Comparison of ENCODE assay signal across 15 mouse cellular contexts in the genomic region with DNA sequence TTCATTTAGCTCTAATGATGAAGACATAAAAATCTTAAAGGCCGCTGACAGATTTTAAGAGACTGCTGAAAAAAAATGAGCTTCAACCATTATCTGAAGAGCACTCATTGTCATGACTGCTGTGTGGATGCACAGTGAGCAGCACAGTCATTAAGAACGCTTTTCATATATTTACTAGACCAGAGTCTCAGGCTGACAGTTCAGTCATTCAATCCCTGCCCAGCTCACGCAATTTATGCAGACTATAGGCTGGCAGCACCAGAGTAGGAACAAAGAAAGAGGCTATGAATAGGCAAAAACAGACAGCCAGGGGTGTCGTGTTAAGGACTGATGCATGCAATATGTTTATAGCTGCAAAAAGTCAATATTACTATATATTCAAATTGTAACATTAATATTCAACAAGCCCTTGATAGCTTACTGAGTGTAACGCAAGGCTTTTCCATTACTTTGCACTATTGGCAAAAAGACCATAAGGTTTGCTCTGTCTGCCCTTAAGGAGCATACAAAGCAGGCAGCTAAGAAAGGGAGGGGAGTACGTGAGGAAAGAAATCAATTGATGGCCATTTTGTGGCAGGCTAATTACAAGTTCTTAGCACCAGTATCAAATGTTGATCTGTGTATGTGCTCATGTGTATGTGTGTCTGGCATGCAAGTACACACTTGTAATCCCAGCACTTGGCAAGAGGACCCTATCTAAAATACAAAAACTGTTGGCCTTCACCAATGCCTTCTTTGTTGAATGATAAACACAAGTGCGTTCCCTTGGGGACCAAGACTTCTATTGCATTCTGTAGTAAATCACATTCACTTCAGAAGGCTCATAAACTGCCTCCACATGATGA. TPM values are rescaled to one million over a fixed set of nuclear protein-coding genes. Genes with fewer than 3 reads are reported as not detected.
DNase-seq lines count a peak whose midpoint lies in the region; ATAC-seq and TF ChIP-seq lines count a peak whose summit lies in the region.
"Had no signal": no experiment of that assay in that cellular context is flagged by ENCODE, and none has a peak within 500 bp of the region (broad histone marks: within the 10 kb centered on the region; RNA-seq: fewer than 3 reads in every experiment).

No protein-coding gene starts in this region.

- intact Hi-C loops in left cerebral cortex, postnatal 36 days (cut with DNase I) = no loop called here

- no peak for DNase-seq in layer of hippocampus, adult 2 months (ENCODE audit: low spot score in 2 of 2)
- no peak for DNase-seq in layer of hippocampus, adult 11-12 months (ENCODE audit: low spot score)
- peak; percentile 66 for DNase-seq in hindbrain, embryonic 11.5 days (ENCODE audit: low spot score)
- no peak for DNase-seq in urinary bladder, postnatal 4 days (ENCODE audit: low spot score in 2 of 2)
- no peak for DNase-seq in left cerebral cortex, postnatal 36 days (ENCODE audit: low spot score in 2 of 2)
- DNase-seq in right cerebral cortex, adult 18-20 months = no peak
- DNase-seq in natural killer cell, adult 2 months (ENCODE audit: low spot score in 2 of 2) = no peak
- DNase-seq: cerebellum, adult 11-12 months; heart, postnatal 10 days; kidney, postnatal 25 days; lung, adult 18-20 months had no signal

- H3K9ac ChIP-seq in hindbrain, embryonic 11.5 days (ENCODE audit: low read depth, low read length) = no peak overlapping the region
- H3K9ac ChIP-seq in midbrain, embryonic 13.5 days (replicated peaks) = 0 out of 2 replicates have a peak overlapping the region, but pooled peaks have one; percentile 15
- H3K9ac ChIP-seq: embryonic facial prominence, embryonic 13.5 days; limb, embryonic 13.5 days had no signal

- no peaks in the 10 kb centered on the region for H3K9me3 ChIP-seq in hindbrain, embryonic 11.5 days (ENCODE audit: control insufficient read depth, low read length)
- H3K9me3 ChIP-seq in midbrain, embryonic 13.5 days = no peaks in the 10 kb centered on the region
- H3K9me3 ChIP-seq: embryonic facial prominence, embryonic 13.5 days; limb, embryonic 13.5 days had no signal

- no peak overlapping the region for H3K4me2 ChIP-seq in hindbrain, embryonic 11.5 days (replicated peaks; ENCODE audit: low read depth, low read length)
- no peak overlapping the region; the same call in 1 of the 2 replicates for H3K4me2 ChIP-seq in midbrain, embryonic 13.5 days (replicated peaks)
- H3K4me2 ChIP-seq: embryonic facial prominence, embryonic 13.5 days; limb, embryonic 13.5 days had no signal

- peaks cover 3% of the 10 kb centered on the region; the same call in 1 of the 2 replicates for H3K4me1 ChIP-seq in hindbrain, embryonic 11.5 days (replicated peaks; ENCODE audit: control insufficient read depth, insufficient read depth, low read length)
- H3K4me1 ChIP-seq in midbrain, embryonic 13.5 days (replicated peaks) = peaks cover 34% of the 10 kb centered on the region

- no peak overlapping the region for H3K4me3 ChIP-seq in layer of hippocampus, adult 2 months
- no peak overlapping the region for H3K4me3 ChIP-seq in hindbrain, embryonic 11.5 days (ENCODE audit: low read depth, low read length)
- H3K4me3 ChIP-seq in midbrain, embryonic 13.5 days (replicated peaks) = no peak overlapping the region
- H3K4me3 ChIP-seq: embryonic facial prominence, embryonic 13.5 days; limb, embryonic 13.5 days had no signal

- H3K36me3 ChIP-seq in hindbrain, embryonic 11.5 days (ENCODE audit: control insufficient read depth, insufficient read depth, low read length) = no peaks in the 10 kb centered on the region
- peaks cover 3% of the 10 kb centered on the region for H3K36me3 ChIP-seq in midbrain, embryonic 13.5 days
- H3K36me3 ChIP-seq: limb, embryonic 13.5 days had no signal

- H3K27me3 ChIP-seq in hindbrain, embryonic 11.5 days (ENCODE audit: control insufficient read depth, insufficient read depth, low read length) = no peaks in the 10 kb centered on the region
- H3K27me3 ChIP-seq in midbrain, embryonic 13.5 days = no peaks in the 10 kb centered on the region
- H3K27me3 ChIP-seq: embryonic facial prominence, embryonic 13.5 days; limb, embryonic 13.5 days had no signal

- WGBS in hindbrain, embryonic 11.5 days = 42% methylated on average over 7 of the region's 7 CpGs
- 19% methylated on average over 7 of the region's 7 CpGs for WGBS in midbrain, embryonic 13.5 days

- TF ChIP-seq CTCF in layer of hippocampus, adult 2 months (conservative IDR thresholded peaks at IDR 0.05) = no peak

- peak overlapping the region; percentile 84 for H3K27ac ChIP-seq in layer of hippocampus, adult 2 months
- H3K27ac ChIP-seq in hindbrain, embryonic 11.5 days (ENCODE audit: low read depth, low read length) = peak overlapping the region; percentile 84
- H3K27ac ChIP-seq in midbrain, embryonic 13.5 days = peak overlapping the region; percentile 83
- H3K27ac ChIP-seq: embryonic facial prominence, embryonic 13.5 days; limb, embryonic 13.5 days had no signal

- peak; percentile 91 for ATAC-seq in hindbrain, embryonic 11.5 days (ENCODE audit: low FRiP score)
- ATAC-seq in midbrain, embryonic 13.5 days = peak; percentile 88
- ATAC-seq: intestine, embryonic 16.5 days had no signal

RNA-seq across cellular contexts. Expression of a gene that starts 10.9 kb away (rescaled TPM):
- total RNA-seq in layer of hippocampus, adult 2 months (2021) = 10 to 100 TPM; 24.8 to 28.4 TPM
- polyA plus RNA-seq in hindbrain, embryonic 11.5 days (2014; fragmentation: Nextera tagmentation; extraction: Ambion mirVana) = 38.8 and 42.1 TPM in 2 replicates
- 35.8 and 38.7 TPM in 2 replicates for polyA plus RNA-seq in midbrain, embryonic 13.5 days (2015; fragmentation: Nextera tagmentation; extraction: Ambion mirVana)
- 10 to 100 TPM; 14.6 to 20.0 TPM for total RNA-seq in left cerebral cortex, postnatal 36 days (2021)
